ENCODE assay signal across 8 mouse cellular contexts in the genomic region with DNA sequence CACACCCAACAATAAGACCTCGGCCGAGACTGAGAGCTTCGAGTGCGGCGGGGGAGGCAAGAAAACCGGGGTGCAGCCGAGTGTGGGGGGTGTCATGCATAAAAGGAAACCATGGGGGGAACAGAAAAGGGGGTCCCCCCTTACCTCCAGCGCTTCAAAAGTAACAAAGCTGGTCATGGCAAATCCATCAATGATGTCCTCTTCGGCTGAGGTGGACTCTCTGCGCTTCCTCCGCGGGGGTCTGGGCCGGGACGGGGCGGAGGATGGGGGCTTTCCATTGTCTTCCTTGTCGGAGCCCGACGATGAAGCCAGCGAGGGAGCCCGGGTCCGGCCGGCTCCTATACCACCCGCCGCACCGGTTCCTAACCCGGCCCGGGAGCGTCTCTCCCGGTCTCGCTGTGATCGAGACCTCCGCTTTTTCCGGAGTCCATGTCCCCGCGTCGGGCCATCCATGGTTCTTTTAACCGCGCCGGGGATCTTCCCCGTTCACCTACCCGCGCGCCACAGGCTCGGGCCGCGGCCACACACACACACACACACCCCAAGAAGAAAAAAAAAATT. TPM values are rescaled to one million over a fixed set of nuclear protein-coding genes. Genes with fewer than 3 reads are reported as not detected.
DNase-seq lines count a peak whose midpoint lies in the region; ATAC-seq and TF ChIP-seq lines count a peak whose summit lies in the region.

No protein-coding gene starts in this region.

- peak overlapping the region; percentile 95 for H3K27ac ChIP-seq in embryonic facial prominence, embryonic 10.5 days (replicated peaks)
- 0 out of 2 replicates have a peak overlapping the region, but pooled peaks have one; percentile 89 for H3K27ac ChIP-seq in heart, embryonic 15.5 days
- H3K27ac ChIP-seq in left cerebral cortex, adult 2 months = peak overlapping the region; percentile 88
- H3K27ac ChIP-seq in midbrain, embryonic 11.5 days (ENCODE audit: low read depth, low read length) = peak overlapping the region; percentile 67

- peak overlapping the region; percentile 79 for H3K4me3 ChIP-seq in embryonic facial prominence, embryonic 10.5 days
- peak overlapping the region; percentile 87 for H3K4me3 ChIP-seq in heart, embryonic 15.5 days
- peak overlapping the region; percentile 91 for H3K4me3 ChIP-seq in left cerebral cortex, adult 2 months
- peak overlapping the region; percentile 86 for H3K4me3 ChIP-seq in midbrain, embryonic 11.5 days (ENCODE audit: low read depth, low read length)

- peak overlapping the region; percentile 96 for H3K4me2 ChIP-seq in heart, embryonic 15.5 days
- H3K4me2 ChIP-seq in midbrain, embryonic 11.5 days = peak overlapping the region; percentile 75

- DNase-seq in cerebellum, adult 11 months = peak; percentile 33
- peak; percentile 4 for DNase-seq in NIH3T3 (ENCODE audit: low read depth)
- peak; percentile 64 for DNase-seq in embryonic facial prominence, embryonic 10.5 days (ENCODE audit: low spot score)
- DNase-seq in left cerebral cortex, adult 2 months (ENCODE audit: extremely low spot score in 1 of 2, low spot score in 2 of 2) = peak; percentile 31 to 38
- peak; percentile 95 for DNase-seq in midbrain, embryonic 11.5 days (ENCODE audit: low spot score, missing footprints)
- peak; percentile 62 for DNase-seq in testis, postnatal 10 days (ENCODE audit: low spot score)

- intact Hi-C loops in left cerebral cortex, adult 2 months (cut with DNase I) = loop anchor here (2.0 to 10.0 kb wide), 7 partner anchors 139 to 1253 kb away; no protein-coding TSS in a partner anchor

- peak overlapping the region; percentile 77 for H3K9ac ChIP-seq in heart, embryonic 15.5 days
- H3K9ac ChIP-seq in midbrain, embryonic 11.5 days (ENCODE audit: low read length) = peak overlapping the region; percentile 92

- no peaks in the 10 kb centered on the region for H3K9me3 ChIP-seq in embryonic facial prominence, embryonic 10.5 days
- no peaks in the 10 kb centered on the region for H3K9me3 ChIP-seq in heart, embryonic 15.5 days (replicated peaks)
- H3K9me3 ChIP-seq in midbrain, embryonic 11.5 days (ENCODE audit: control insufficient read depth, low read length) = no peaks in the 10 kb centered on the region

- no peak for ATAC-seq in cerebellum, adult (ENCODE audit: insufficient number of reproducible peaks, low FRiP score, low TSS enrichment)
- ATAC-seq in heart, embryonic 15.5 days (replicated peaks; ENCODE audit: insufficient number of reproducible peaks, insufficient read depth, low FRiP score, low read depth) = no peak
- ATAC-seq in midbrain, embryonic 11.5 days (ENCODE audit: low FRiP score) = 0 out of 2 replicates have a peak, but pooled peaks have one; percentile 10

- TF ChIP-seq CTCF in left cerebral cortex, adult 2 months (IDR thresholded peaks at IDR 0.05) = no peak

- H3K36me3 ChIP-seq in embryonic facial prominence, embryonic 10.5 days (replicated peaks) = no peaks in the 10 kb centered on the region
- H3K36me3 ChIP-seq in heart, embryonic 15.5 days = no peaks in the 10 kb centered on the region
- H3K36me3 ChIP-seq in midbrain, embryonic 11.5 days (ENCODE audit: control insufficient read depth, insufficient read depth, low read length) = no peaks in the 10 kb centered on the region

- H3K27me3 ChIP-seq in embryonic facial prominence, embryonic 10.5 days (replicated peaks; ENCODE audit: low read depth, poor library complexity, severe bottlenecking) = peaks cover 15% of the 10 kb centered on the region
- peaks cover 3% of the 10 kb centered on the region; the same call in 1 of the 2 replicates for H3K27me3 ChIP-seq in heart, embryonic 15.5 days
- H3K27me3 ChIP-seq in midbrain, embryonic 11.5 days (ENCODE audit: control insufficient read depth, insufficient read depth, low read length) = peaks cover 3% of the 10 kb centered on the region; the same call in 1 of the 2 replicates

- H3K4me1 ChIP-seq in embryonic facial prominence, embryonic 10.5 days = peaks cover 44% of the 10 kb centered on the region
- H3K4me1 ChIP-seq in heart, embryonic 15.5 days (replicated peaks) = peaks cover 16% of the 10 kb centered on the region
- peaks cover 9% of the 10 kb centered on the region; the same call in 1 of the 2 replicates for H3K4me1 ChIP-seq in midbrain, embryonic 11.5 days (ENCODE audit: control insufficient read depth, insufficient read depth, low read length)

- WGBS in embryonic facial prominence, embryonic 10.5 days = under 1% methylated on average over 46 of the region's 46 CpGs
- whole genome bisulfite sequencing in heart, embryonic 15.5 days = under 1% methylated on average over 46 of the region's 46 CpGs
- WGBS in midbrain, embryonic 11.5 days = under 1% methylated on average over 46 of the region's 46 CpGs

RNA-seq across cellular contexts. Expression of gene Auts2, which starts 1.7 kb away (rescaled TPM):
- 45.6 and 50.0 TPM in 2 replicates for polyA plus RNA-seq in embryonic facial prominence, embryonic 10.5 days (2016; fragmentation: Nextera tagmentation; extraction: Ambion mirVana)
- 12.9 and 15.8 TPM in 2 replicates for polyA plus RNA-seq in heart, embryonic 15.5 days (2015; fragmentation: Nextera tagmentation; extraction: Ambion mirVana)
- total RNA-seq in left cerebral cortex, adult 2 months (2021) = 100 to 1,000 TPM; 117 to 146 TPM
- polyA plus RNA-seq in midbrain, embryonic 11.5 days (2014; fragmentation: Nextera tagmentation; extraction: Ambion mirVana) = 36.0 and 38.9 TPM in 2 replicates

Comparison
In these comparisons a context has a peak if more than half of its experiments do, and no peak if none do; other contexts are left out.
1. DNase-seq: peak in every context shown above with its lines; median percentile 95 in midbrain, embryonic 11.5 days; 64 in embryonic facial prominence, embryonic 10.5 days; 62 in testis, postnatal 10 days; 34 in left cerebral cortex, adult 2 months; 33 in cerebellum, adult 11 months; 4 in NIH3T3.